Mouse (Mus musculus): Measurements from ENCODE around the gene Gm4787.
"Not testable (repeated sequence)": the region's sequence is repeated elsewhere in the genome, so short reads cannot be mapped to it uniquely, and the experiment has no call there.

Gene Gm4787

DNA sequence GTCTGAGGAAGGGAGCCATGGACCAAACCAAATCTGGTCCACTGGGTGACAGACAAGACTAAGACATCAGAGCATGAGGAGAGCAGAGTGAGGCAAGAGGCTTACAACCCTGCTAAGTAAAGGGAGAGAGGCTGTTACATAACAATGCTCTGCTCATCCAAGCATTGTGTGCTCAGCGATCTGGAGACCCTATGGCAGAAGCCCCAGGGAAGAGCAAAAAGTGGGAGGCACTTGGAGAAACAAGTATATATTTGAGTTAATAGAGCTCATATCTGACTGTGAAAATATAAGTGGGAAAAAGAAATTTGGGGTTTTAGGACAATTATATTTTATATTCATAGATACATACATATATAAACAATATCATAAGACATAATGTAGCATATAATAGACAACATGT, at the start of gene Gm4787:
TSS of gene Gm4787 (minus strand) at position 101 of the 400 bp plus-strand sequence.
- in situ Hi-C loops (cut with MboI; ENCODE audit: low sequenced_read_pairs): not testable (repeated sequence)

DNA sequence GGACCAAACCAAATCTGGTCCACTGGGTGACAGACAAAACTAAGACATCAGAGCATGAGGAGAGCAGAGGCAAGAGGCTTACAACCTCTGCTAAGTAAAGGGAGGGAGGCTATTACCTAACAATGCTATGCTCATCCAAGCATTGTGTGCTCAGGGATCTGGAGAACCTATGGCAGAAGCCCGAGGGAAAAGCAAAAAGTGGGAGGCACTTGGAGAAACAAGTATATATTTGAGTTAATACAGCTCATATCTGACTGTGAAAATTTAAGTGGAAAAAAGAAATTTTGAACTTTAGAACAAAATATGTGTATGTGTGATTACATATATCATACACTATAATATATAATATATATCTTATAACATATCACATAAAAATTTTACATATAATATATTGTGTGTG, 42.6 kb upstream of the Gm4787 start, which contains the start of gene Adam4:
TSS of gene Adam4 (minus strand) at position 101 of the 400 bp plus-strand sequence.
- in situ Hi-C loops (cut with MboI; ENCODE audit: low sequenced_read_pairs): no loop called here

DNA sequence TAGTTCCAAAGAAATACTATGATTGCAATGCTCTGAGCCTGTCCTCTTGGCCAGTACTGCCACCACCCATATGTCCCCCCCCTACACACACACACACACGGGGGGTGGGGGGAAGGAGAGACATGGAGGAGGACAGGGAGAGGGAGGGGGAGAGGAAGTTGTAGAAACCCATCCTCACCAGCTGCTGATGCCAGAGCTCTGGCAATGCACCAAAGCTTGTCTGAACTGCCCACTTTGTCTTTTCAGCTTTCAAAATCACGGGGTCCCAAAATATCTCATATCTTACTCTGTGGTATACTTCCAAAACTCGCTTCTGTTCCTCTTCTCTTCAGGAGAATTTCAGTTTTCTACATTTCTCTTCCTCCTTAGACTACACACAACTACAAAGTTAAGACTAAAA, 33.9 kb upstream of the Gm4787 start:
- in situ Hi-C loops (cut with MboI; ENCODE audit: low sequenced_read_pairs): no loop called here

DNA sequence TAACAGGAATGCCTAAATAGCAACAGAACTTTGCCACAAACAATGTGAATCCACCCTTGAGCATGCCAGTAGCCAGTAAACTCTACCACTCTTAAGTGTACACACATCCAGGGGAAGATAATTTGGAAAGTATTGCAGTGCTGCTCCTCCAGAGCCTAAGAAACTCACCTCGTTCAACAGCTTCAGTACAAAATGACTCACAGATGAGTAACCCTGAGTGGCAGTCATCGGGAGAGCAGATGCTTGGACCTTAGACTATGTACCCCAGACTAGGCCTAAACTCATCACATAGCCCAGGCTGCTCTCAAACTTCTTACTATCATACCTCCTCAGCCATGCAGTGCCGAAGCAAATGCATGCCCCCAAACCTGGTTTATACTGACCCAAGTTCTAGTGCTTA, 29.7 kb upstream of the Gm4787 start:
- in situ Hi-C loops (cut with MboI; ENCODE audit: low sequenced_read_pairs): loop anchor here (10.0 kb wide), 2 partner anchors 204 to 424 kb away; no protein-coding TSS in a partner anchor

DNA sequence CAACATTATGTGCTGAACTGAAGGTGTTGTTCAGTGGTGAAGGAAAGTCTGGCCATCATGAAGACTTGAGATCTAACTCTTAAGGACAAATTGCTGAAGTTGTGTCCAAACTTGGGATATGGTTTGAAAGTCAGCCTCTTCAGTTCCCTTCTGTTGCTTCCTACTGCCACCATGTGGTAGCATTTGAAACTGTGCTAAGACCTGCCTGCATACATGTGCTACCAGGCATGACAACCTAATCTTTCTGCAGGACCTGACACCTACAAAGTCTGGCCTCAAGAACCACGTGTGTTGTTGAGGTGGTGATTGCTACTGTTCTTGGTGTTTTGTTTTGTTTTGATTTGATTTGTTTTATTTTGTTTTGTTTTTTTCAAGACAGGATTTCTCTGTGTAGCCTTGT, 22.9 kb upstream of the Gm4787 start:
- in situ Hi-C loops (cut with MboI; ENCODE audit: low sequenced_read_pairs): loop anchor here (10.0 kb wide), 2 partner anchors 197 to 417 kb away; no protein-coding TSS in a partner anchor

DNA sequence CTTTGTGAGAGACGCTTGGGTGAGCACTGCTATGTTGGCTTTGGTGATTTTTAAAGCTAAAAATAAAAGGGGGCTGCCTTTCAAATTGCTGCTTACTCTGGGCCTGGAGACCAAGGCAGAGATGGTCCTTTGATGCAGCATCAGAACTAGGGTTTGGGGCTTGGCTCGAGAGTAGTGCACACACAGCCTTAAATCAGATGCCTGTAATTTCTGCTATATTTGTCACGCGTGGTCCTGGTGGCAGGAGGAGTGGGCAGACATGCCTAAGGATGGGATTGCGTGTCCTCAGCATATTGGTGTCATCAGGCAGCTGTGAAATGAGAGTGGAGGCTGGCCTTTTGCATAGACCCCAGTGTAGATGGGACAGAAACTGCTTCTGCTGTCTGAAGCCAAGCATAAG, 45.4 kb downstream of the Gm4787 start:
- in situ Hi-C loops (cut with MboI; ENCODE audit: low sequenced_read_pairs): no loop called here

DNA sequence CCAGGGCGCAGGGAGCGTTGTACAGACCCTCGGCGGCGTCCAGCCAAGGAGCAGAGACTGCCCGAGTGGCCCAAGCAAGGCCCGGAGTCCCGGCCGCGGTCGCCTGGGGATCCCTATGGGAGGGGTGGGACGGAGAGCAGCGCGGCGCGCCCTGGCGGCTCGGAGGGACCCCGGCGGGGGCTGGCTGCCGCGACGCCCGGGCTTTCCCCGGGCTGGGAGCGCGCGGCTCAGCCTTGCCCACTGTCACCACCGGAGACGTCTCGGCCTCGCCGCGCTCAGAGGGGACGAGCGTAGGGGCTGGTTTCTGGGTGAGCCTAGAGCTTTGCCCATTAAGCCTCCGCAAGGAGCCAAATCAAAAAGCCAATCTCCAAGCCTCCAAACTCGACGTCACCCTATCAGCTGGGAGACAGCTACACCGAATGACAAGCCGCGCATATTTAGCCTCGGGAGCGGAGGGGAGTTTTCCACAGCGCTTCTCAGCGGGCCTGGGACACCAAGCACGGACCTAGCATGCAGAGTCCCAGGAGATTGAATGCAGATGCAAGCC, 46.3 kb downstream of the Gm4787 start, which contains the start of gene Slc8a3:
TSS of gene Slc8a3 (minus strand) at position 306 of the 547 bp plus-strand sequence.
- in situ Hi-C loops (cut with MboI; ENCODE audit: low sequenced_read_pairs): no loop called here

DNA sequence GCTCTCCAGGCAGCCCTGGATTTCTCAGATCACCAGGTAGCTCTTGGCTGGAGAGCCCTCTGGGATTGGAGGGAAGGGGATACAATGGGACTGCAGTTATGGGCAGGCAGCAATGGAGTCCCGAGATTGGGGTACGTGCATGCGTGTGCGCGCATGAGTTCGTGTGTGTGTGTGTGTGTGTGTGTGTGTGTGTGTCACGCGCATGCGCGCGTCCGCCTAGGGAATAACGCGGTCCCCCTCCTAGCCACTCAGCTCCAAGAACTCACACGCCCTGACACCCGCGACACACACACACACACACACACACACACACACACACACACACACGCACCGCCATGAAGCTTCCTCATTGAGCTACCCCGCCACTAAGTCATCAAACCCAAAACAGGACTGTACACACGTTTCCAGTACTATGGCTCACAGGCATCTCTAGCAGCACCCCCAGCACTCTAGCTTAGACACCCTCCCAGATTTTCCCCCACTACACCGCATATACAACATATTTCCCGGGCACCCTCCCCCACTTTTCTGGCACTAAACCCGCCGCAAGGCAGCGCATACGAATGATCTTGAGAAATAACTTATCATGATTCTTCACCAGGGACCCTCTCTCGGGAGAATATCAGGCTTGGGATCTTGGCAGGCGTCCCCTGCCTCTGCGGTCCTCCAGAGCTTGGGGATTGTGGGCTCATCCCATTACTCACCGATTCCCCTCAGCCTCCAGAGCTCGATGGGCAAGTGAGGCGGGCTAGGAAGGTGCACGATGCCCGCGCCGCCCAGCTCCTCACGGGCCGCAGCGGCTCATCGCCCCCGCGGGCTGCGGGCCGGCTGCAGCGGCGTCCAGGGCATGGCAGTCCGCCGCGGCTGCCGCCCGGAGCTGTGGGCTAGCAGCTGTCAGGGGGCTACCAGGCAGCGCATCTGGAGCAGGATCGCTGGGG, 47.1 kb downstream of the Gm4787 start:
- in situ Hi-C loops (cut with MboI; ENCODE audit: low sequenced_read_pairs): no loop called here

DNA sequence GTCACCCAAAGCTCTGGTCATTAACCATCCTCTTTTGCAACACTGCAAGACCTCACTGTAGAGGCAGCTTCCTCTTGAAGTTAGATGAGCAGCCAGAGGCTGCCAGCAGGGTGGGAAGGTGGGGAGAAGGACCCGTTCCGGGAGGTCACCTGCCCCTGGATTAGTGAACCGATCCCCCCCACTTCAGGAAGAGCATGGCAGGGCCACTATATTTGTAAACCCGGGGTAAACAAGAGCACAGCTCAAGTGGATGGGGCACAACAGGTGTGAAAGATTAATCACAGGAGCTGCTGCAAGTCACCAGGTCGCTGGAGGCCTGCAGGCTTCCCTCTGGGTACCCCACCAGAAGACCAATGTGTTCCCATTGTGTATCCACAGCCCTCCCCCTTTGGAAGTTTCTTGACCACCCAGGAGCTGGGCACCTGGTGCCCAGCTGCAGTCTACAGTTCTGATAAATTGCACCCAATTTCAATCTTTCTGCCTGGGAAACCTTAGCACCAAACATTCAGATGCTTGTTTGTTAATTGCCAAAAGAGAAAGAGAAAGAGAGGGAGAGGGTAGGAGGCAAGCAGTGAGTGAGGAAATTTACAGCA, 48.1 kb downstream of the Gm4787 start:
- in situ Hi-C loops (cut with MboI; ENCODE audit: low sequenced_read_pairs): no loop called here
